Mouse (Mus musculus) CD8-positive naive resting alpha-beta T cell, adult 57 days (primary cell): ENCODE data around the gene Emp3. TPM values are rescaled to one million over a fixed set of nuclear protein-coding genes. Genes with fewer than 3 reads are reported as not detected.

Source experiments
- total RNA-seq: library from RNA; stranded (reverse); gene quantifications from one replicate; pipeline ENCODE4 v1.2.4, GENCODE M21; 2023

Gene Emp3
- total RNA-seq, result 353 TPM

DNA sequence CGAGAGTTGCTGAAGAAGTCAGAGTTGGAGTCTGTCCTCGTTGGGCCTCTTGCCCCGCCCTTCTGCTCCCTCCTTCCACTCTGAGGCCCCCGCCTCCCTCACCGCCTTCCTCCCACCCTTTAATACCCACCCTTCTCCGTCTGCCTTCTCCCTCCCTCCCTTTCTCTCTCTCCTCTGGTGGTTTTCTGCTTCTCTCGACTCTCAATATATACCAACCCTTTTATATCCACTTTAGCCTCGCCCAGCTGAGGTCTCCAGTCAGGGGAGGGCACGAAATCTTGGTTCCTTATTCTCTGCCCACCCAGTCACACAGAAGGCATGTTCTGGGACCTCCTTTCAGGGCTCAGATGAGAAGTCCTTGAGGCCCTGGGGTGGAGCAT is at the start of gene Emp3:
Gene Emp3 (minus strand): TSS at position 163 of the 380 bp plus-strand sequence.

DNA sequence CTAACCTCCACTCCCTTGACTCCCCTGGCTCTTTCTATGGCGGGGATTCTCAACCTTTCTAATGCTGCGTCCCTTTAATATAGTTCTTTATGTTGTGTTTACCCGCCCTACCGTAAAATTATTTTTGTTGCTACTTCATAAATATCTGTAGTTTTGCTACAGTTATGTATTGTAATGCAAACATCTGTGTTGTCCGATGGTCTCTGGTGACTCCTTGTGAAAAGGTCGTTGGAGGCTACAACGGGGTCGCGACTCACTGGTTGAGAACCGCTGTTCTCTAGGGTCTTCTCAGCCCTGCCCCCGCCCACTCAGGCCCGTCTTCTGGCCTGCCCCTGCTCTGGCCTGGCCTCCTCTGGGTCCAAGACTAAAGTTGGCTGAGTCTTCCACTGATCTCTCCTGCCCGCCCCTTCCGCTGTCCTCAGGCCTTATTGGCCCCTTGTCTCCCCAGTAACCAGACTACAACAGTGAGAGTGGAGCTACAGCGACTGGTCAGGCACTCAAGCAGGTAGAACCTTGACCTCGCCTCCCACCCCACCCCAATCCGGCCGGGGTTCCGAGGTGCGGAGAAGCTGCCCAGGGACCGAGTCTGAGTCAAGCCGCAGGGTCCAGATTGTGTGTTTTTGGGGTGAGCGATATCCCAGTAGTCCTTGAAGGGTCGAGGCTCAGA is 2.7 kb upstream of the Emp3 start, which contains the start of gene Ccdc114:
Gene Ccdc114 (plus strand): TSS at position 311 of the 667 bp plus-strand sequence.

DNA sequence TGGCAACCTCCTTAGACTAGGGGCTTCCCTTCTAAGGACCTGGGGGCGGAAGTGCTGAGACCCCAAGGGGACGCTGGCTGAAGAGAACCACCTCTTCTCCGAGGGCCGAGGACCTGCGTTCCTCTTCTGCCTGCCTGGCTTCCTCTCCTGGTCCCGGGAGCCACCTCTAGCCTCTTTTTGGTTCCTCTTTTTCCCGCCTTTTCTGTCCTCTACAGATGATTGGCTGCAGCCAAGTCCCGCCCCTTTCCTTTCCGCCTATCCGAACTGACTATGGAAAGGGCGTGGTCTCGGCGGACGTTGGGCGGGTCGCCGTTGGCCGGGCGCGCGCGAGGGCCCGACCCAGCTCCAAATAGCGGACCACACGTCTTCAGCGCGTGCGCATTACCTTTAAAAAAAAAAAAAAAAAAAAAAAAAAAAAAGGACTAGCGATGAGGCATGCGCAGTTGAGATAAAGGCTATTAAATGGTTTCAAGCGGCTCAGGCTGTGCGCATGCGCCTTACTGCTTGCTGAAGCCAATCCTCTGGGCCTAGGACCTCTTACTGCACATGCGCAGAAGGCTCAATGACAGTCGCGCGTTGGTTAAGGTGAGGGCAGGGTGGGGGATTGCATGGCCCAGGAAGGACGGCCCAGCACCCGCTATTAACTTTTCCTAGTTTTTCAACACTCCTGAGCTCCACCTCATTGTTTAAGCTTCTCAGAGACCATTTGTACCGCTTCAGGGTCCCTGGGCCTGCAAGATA is 24.5 kb downstream of the Emp3 start, which contains the start of the genes Syngr4 and Tmem143:
Gene Syngr4 (minus strand): TSS at position 198 of the 741 bp plus-strand sequence.
Gene Tmem143 (plus strand): TSS at position 425 of the 741 bp plus-strand sequence.

DNA sequence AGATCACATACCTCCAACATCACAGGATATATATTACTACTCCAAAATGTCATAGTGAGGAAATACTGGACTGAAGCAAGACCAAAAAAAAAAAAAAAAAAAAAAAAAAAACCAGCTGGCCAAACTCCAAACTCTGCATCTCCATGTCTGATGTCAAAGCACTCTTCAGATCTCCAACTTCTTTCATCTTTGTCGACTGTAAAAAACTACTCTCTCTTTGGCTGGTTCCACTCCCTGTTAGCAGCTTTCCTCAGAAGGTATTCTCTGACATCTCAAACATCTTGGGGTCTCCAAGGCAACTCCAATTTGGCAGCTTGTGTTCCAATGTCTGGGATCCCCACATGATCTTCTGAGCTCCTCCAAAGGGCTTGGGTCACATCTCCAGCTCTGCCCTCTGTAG is 42.9 kb downstream of the Emp3 start, which contains the start of gene Grin2d:
Gene Grin2d (minus strand): TSS at position 101 of the 400 bp plus-strand sequence.

DNA sequence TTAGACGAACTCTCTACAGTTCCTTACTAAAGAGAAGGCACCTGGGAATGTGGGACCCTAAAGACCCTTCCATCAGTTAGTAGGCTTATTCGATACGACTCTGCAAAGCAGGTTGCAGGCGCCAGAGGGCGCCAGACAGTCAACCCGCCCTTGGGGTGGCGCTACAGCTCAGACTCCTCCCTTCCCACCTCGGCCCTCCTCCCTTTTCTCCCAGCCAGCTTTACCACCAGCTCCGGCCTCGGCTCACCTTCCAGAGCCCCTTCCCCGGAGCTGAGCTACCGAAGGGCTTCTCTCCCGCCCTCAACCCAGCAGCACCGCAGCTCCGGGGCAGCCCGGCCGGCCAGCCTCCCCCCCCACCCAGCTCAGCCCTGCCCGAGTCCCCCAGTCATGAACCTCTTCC is 48.6 kb downstream of the Emp3 start, which contains the start of gene Kdelr1:
Gene Kdelr1 (plus strand): TSS at position 149 of the 400 bp plus-strand sequence.

Other genes with a start within 250 kb of the Emp3 start
- not detected for gene Ntn5, start 237.4 kb downstream of the Emp3 start, total RNA-seq
- not detected for gene Sec1, start 227.0 kb downstream of the Emp3 start, total RNA-seq
- gene Car11, start 221.6 kb downstream of the Emp3 start, total RNA-seq, result 5.0 TPM
- gene Dbp, start 216.3 kb downstream of the Emp3 start, total RNA-seq, result 34.2 TPM
- gene Rpl18, start 205.9 kb downstream of the Emp3 start, total RNA-seq, result 3,071 TPM
- gene Sphk2, start 203.4 kb downstream of the Emp3 start, total RNA-seq, result 30.4 TPM
- gene Fam83e, start 200.2 kb downstream of the Emp3 start, total RNA-seq, result 3.1 TPM
- gene Spaca4, start 195.6 kb downstream of the Emp3 start, total RNA-seq, result not detected
- 1.1 TPM for gene Lmtk3, start 137.7 kb downstream of the Emp3 start, total RNA-seq
- 3.8 TPM for gene Sult2b1, start 136.7 kb downstream of the Emp3 start, total RNA-seq
- gene Cyth2, start 106.8 kb downstream of the Emp3 start, total RNA-seq, result 119 TPM
- gene Kcnj14, start 96.6 kb downstream of the Emp3 start, total RNA-seq, result 3.9 TPM
- 37.0 TPM for gene Grwd1, start 90.5 kb downstream of the Emp3 start, total RNA-seq
- gene Kdelr1, start 48.6 kb downstream of the Emp3 start, total RNA-seq, result 60.4 TPM
- gene Grin2d, start 43.0 kb downstream of the Emp3 start, total RNA-seq, result 0.43 TPM
- gene Syngr4, start 24.7 kb downstream of the Emp3 start, total RNA-seq, result not detected
- gene Tmem143, start 24.5 kb downstream of the Emp3 start, total RNA-seq, result 8.9 TPM
- 1.7 TPM for gene Ccdc114, start 2.7 kb upstream of the Emp3 start, total RNA-seq
- gene Abcc6, start 108.9 kb upstream of the Emp3 start, total RNA-seq, result not detected
- gene Nomo1, start 112.3 kb upstream of the Emp3 start, total RNA-seq, result 42.7 TPM
- gene Kcnj11, start 179.4 kb upstream of the Emp3 start, total RNA-seq, result not detected